8 mouse cellular contexts compared by ENCODE assay signal in the genomic region with DNA sequence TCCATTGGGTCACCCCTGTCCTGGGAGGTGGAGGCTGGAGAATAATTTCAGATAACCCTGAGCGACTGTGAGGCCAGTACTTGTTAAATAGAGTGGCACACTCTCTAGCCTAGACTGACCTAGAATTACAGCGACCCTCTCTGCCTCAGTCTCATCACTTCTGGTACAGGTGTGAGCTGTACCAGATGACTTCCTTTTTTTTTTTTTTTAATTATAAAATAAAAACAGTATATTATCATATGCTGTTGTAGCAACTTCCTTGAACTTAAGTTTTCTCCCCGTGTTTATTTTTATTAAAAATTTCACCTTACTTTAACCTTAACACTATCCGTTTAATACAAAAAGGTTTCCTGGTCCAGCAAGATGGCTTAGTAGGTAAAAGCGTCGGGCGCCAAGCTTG. TPM values are rescaled to one million over a fixed set of nuclear protein-coding genes. Genes with fewer than 3 reads are reported as not detected.
DNase-seq lines count a peak whose midpoint lies in the region; ATAC-seq lines count a peak whose summit lies in the region.

No protein-coding gene starts in this region.

- ATAC-seq in heart, embryonic 11.5 days (replicated peaks; ENCODE audit: insufficient number of reproducible peaks, low FRiP score, low TSS enrichment) = no peak
- ATAC-seq in heart, embryonic 16.5 days (replicated peaks; ENCODE audit: extremely low read depth, insufficient read depth, low FRiP score) = no peak

- H3K27ac ChIP-seq in heart, embryonic 11.5 days (ENCODE audit: low read depth, low read length) = peak overlapping the region; percentile 97
- H3K27ac ChIP-seq in heart, embryonic 16.5 days (ENCODE audit: low read length) = peak overlapping the region; percentile 98
- peak overlapping the region; percentile 81 for H3K27ac ChIP-seq in macrophage

- peak overlapping the region; percentile 90 for H3K4me3 ChIP-seq in heart, embryonic 11.5 days (ENCODE audit: low read depth, low read length)
- peak overlapping the region; percentile 85 for H3K4me3 ChIP-seq in heart, embryonic 16.5 days (ENCODE audit: low read length)
- H3K4me3 ChIP-seq in macrophage (ENCODE audit: inconsistent target) = peak overlapping the region; percentile 46

- no peaks in the 10 kb centered on the region for H3K27me3 ChIP-seq in heart, embryonic 11.5 days (ENCODE audit: control insufficient read depth, insufficient read depth, low read length)
- H3K27me3 ChIP-seq in heart, embryonic 16.5 days (ENCODE audit: control insufficient read depth, insufficient read depth, low read length) = no peaks in the 10 kb centered on the region

- no peaks in the 10 kb centered on the region for H3K36me3 ChIP-seq in heart, embryonic 11.5 days (ENCODE audit: control insufficient read depth, insufficient read depth, low read length)
- H3K36me3 ChIP-seq in heart, embryonic 16.5 days (ENCODE audit: control insufficient read depth, insufficient read depth) = peaks cover 4% of the 10 kb centered on the region; the same call in 1 of the 2 replicates
- H3K36me3 ChIP-seq in macrophage (ENCODE audit: inconsistent target) = no peaks in the 10 kb centered on the region

- DNase-seq in heart, adult 18-20 months = no peak
- peak; percentile 23 for DNase-seq in ES-CJ7 (ENCODE audit: low read depth, low spot score)
- no peak for DNase-seq in left cerebral cortex, adult 9 months (ENCODE audit: low spot score in 2 of 2)
- no peak for DNase-seq in thymus, postnatal 14 days
- DNase-seq in cerebellum, adult 18-20 months = no peak

- 12% methylated on average over 7 of the region's 7 CpGs for WGBS in heart, embryonic 11.5 days (ENCODE audit: insufficient replicate concordance)
- WGBS in heart, embryonic 16.5 days = 12% methylated on average over 7 of the region's 7 CpGs
- 13% methylated on average over 7 of the region's 7 CpGs for WGBS in macrophage (ENCODE audit: missing documents)

- H3K4me1 ChIP-seq in heart, embryonic 11.5 days (ENCODE audit: control insufficient read depth, insufficient read depth, low read length) = peaks cover 6% of the 10 kb centered on the region
- H3K4me1 ChIP-seq in heart, embryonic 16.5 days (ENCODE audit: control insufficient read depth, insufficient read depth, low read length) = peaks cover 10% of the 10 kb centered on the region

- H3K9ac ChIP-seq in heart, embryonic 11.5 days (ENCODE audit: low read depth, low read length) = peak overlapping the region; percentile 98
- peak overlapping the region; percentile 98 for H3K9ac ChIP-seq in heart, embryonic 16.5 days (ENCODE audit: low read length)

- peaks cover 34% of the 10 kb centered on the region for H3K79me2 ChIP-seq in macrophage (ENCODE audit: inconsistent target)

- H3K9me3 ChIP-seq in heart, embryonic 11.5 days (replicated peaks; ENCODE audit: control insufficient read depth, low read length) = no peaks in the 10 kb centered on the region
- H3K9me3 ChIP-seq in heart, embryonic 16.5 days (replicated peaks; ENCODE audit: control insufficient read depth, low read length) = no peaks in the 10 kb centered on the region

- H3K4me2 ChIP-seq in heart, embryonic 11.5 days = peak overlapping the region; percentile 87
- H3K4me2 ChIP-seq in heart, embryonic 16.5 days (ENCODE audit: low read depth, low read length) = peak overlapping the region; percentile 90

RNA-seq across cellular contexts. Expression of a gene that starts 1.0 kb away (rescaled TPM):
- 38.0 and 41.6 TPM in 2 replicates for polyA plus RNA-seq in heart, embryonic 11.5 days (2014; fragmentation: Nextera tagmentation; extraction: Ambion mirVana)
- 10 to 100 TPM; 36.6 to 38.1 TPM for total RNA-seq in heart, adult 18-20 months (2021)
- 31.1 and 32.3 TPM in 2 replicates for polyA plus RNA-seq in heart, embryonic 16.5 days (2015; fragmentation: Nextera tagmentation; extraction: Ambion mirVana)
- 10 to 100 TPM; 24.2 to 52.1 (median 39.1) TPM for total RNA-seq in macrophage (2018; cell fraction: chromatin; rRNA removed)
- 100 to 1,000 TPM; 164 to 272 (median 215) TPM for total RNA-seq in macrophage (2018; cell fraction: cytosol; rRNA removed)
- 100 to 1,000 TPM in 24 of 26 experiments, 10 to 100 TPM in 2; 93.7 to 259 (median 148) TPM for total RNA-seq in macrophage (2018; cell fraction: nucleus; rRNA removed)
- 84.8 to 161 TPM (median 114 TPM) in 3 replicates for polyA plus RNA-seq in macrophage (2018)

RNA-seq across cellular contexts. Expression of a gene that starts 1.3 kb away (rescaled TPM):
- polyA plus RNA-seq in heart, embryonic 11.5 days (2014; fragmentation: Nextera tagmentation; extraction: Ambion mirVana) = 1.3 and 1.5 TPM in 2 replicates
- under 1 TPM; 0.49 to 0.77 TPM for total RNA-seq in heart, adult 18-20 months (2021)
- 1.5 and 1.7 TPM in 2 replicates for polyA plus RNA-seq in heart, embryonic 16.5 days (2015; fragmentation: Nextera tagmentation; extraction: Ambion mirVana)
- total RNA-seq in macrophage (2018; cell fraction: chromatin; rRNA removed) = 1 to 10 TPM in 6 of 26 experiments, not detected in 20; 1.3 to 3.1 (median 1.9) TPM
- total RNA-seq in macrophage (2018; cell fraction: cytosol; rRNA removed) = 1 to 10 TPM in 22 of 26 experiments, under 1 TPM in 4; 0.80 to 2.2 (median 1.4) TPM
- 1 to 10 TPM in 20 of 26 experiments, not detected in 6; 1.0 to 4.2 (median 2.0) TPM for total RNA-seq in macrophage (2018; cell fraction: nucleus; rRNA removed)
- polyA plus RNA-seq in macrophage (2018) = 0.40 to 0.57 TPM in 2 of 3 replicates, not detected in the other

RNA-seq across cellular contexts. Expression of a gene that starts 14.0 kb away (rescaled TPM):
- polyA plus RNA-seq in heart, embryonic 11.5 days (2014; fragmentation: Nextera tagmentation; extraction: Ambion mirVana) = 62.1 and 69.9 TPM in 2 replicates
- 10 to 100 TPM; 22.8 to 23.2 TPM for total RNA-seq in heart, adult 18-20 months (2021)
- 62.6 and 68.5 TPM in 2 replicates for polyA plus RNA-seq in heart, embryonic 16.5 days (2015; fragmentation: Nextera tagmentation; extraction: Ambion mirVana)
- 100 to 1,000 TPM; 213 to 440 (median 296) TPM for total RNA-seq in macrophage (2018; cell fraction: chromatin; rRNA removed)
- 10 to 100 TPM; 15.9 to 30.8 (median 22.9) TPM for total RNA-seq in macrophage (2018; cell fraction: cytosol; rRNA removed)
- total RNA-seq in macrophage (2018; cell fraction: nucleus; rRNA removed) = 100 to 1,000 TPM in 17 of 26 experiments, 10 to 100 TPM in 9; 57.2 to 215 (median 111) TPM
- polyA plus RNA-seq in macrophage (2018) = 22.9 to 41.8 TPM (median 30.3 TPM) in 3 replicates
